Mouse (Mus musculus) forebrain, embryonic 10.5 days (tissue): Measurements from ENCODE around the gene Surf1. TPM values are rescaled to one million over a fixed set of nuclear protein-coding genes. Genes with fewer than 3 reads are reported as not detected.
"Not testable (repeated sequence)": the region's sequence is repeated elsewhere in the genome, so short reads cannot be mapped to it uniquely, and the experiment has no call there.

ENCODE experiments used
- DNase-seq: peaks from one replicate; pipeline ENCODE4 v3.0.0-alpha.2; 2017; ENCODE audit warnings: low spot score; ENCODE audit errors: extremely low spot score
- H3K27ac ChIP-seq: fragments of 300-500 bp; sonication (generic); 2 replicates; pipeline ENCODE4 v1.5.1; 2016; ENCODE audit warnings: mild to moderate bottlenecking
- H3K27me3 ChIP-seq: fragments of 300-500 bp; sonication (generic); 2 replicates; pipeline ENCODE4 v1.6.1; 2016; ENCODE audit warnings: mild to moderate bottlenecking; ENCODE audit not compliant: poor library complexity, severe bottlenecking
- H3K36me3 ChIP-seq: fragments of 300-500 bp; sonication (generic); replicated peaks from 2 replicates; pipeline ENCODE4 v1.6.1; 2016; ENCODE audit warnings: mild to moderate bottlenecking, moderate library complexity
- H3K4me1 ChIP-seq: fragments of 300-500 bp; sonication (generic); 2 replicates; pipeline ENCODE4 v1.6.1; 2016
- H3K4me3 ChIP-seq: fragments of 300-500 bp; sonication (generic); 2 replicates; pipeline ENCODE4 v1.5.1; 2016; ENCODE audit warnings: mild to moderate bottlenecking, moderate library complexity
- H3K9me3 ChIP-seq: fragments of 300-500 bp; sonication (generic); 2 replicates; pipeline ENCODE4 v1.6.1; 2016; ENCODE audit warnings: mild to moderate bottlenecking, moderate library complexity
- WGBS: fragments of 180-500 bp; shearing (Covaris S2); methylation state at CpG from one replicate; pipeline ENCODE4 v1.1.7; 2016; 5-methylcytosine and 5-hydroxymethylcytosine counted together
- polyA plus RNA-seq: library from polyadenylated mRNA; unstranded; fragments of >200 nt; fragmentation: Nextera tagmentation; extraction: Ambion mirVana; gene quantifications from 2 replicates; pipeline ENCODE4 v1.2.1, GENCODE M21; 2016

Gene Surf1
- polyA plus RNA-seq, 1 experiment from 2014 or later, result 47.3 TPM

- under 1% methylated on average over 41 of the region's 41 CpGs for WGBS
These were observed 13.7 kb downstream of the Surf1 start, which contains the start of gene Surf6 for GRCm38 (mm10) chr2:26902467-26903220. Gene Surf6 (minus strand): TSS chr2:26902879.

GRCm38 (mm10) chr2:26901834-26902400 is 14.4 kb downstream of the Surf1 start:
- no peaks in the 10 kb centered on the region for H3K27me3 ChIP-seq
- peak overlapping the region; percentile 88 for H3K4me3 ChIP-seq
- WGBS, result 14% methylated on average over 7 of the region's 7 CpGs
- peaks cover 68% of the 10 kb centered on the region for H3K36me3 ChIP-seq
- DNase-seq, result no peak
- H3K27ac ChIP-seq, result peak overlapping the region; percentile 88
- peaks cover 33% of the 10 kb centered on the region for H3K4me1 ChIP-seq
- no peaks in the 10 kb centered on the region for H3K9me3 ChIP-seq

More at GRCm38 (mm10) chr2:26902467-26903220, 13.7 kb downstream of the Surf1 start, which contains the start of gene Surf6:
- DNase-seq, result peak; percentile 98
- Histone ChIP-seq H3K4me1 (peaks cover 33% of the 10 kb centered on the region), H3K9me3 (no peaks in the 10 kb centered on the region), H3K4me3 (peak within 1 kb of the TSS; percentile 88), H3K27ac (peak within 1 kb of the TSS; percentile 88), H3K36me3 (peaks cover 68% of the 10 kb centered on the region), H3K27me3 (no peaks in the 10 kb centered on the region)

DNA sequence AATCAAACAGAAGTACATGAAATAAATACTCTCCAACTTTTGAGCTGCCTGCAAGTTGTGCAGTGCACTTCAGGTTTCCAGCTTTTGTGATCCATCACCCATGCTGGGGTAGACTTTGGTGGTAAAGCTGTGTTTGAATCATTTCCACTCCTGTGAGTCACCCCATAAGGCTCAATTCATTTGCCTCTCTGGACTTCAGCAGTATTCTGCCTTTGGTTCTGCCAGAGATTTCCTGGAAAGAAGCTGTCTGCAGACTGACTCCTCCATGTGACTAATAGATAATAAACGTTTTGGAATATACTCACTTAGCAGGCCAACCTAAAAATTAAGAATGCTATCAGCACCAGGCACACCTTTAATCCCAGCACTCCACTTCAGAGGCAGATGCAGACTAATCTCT is 15.6 kb downstream of the Surf1 start:
- Histone ChIP-seq H3K9me3 (no peaks in the 10 kb centered on the region), H3K4me3 (peak overlapping the region; percentile 88; the same call in 1 of the 2 replicates), H3K27ac (no peak overlapping the region), H3K4me1 (peaks cover 33% of the 10 kb centered on the region), H3K36me3 (peaks cover 68% of the 10 kb centered on the region), H3K27me3 (no peaks in the 10 kb centered on the region)
- no peak for DNase-seq
- WGBS, result 80% methylated on average over 1 of the region's 1 CpGs

DNA sequence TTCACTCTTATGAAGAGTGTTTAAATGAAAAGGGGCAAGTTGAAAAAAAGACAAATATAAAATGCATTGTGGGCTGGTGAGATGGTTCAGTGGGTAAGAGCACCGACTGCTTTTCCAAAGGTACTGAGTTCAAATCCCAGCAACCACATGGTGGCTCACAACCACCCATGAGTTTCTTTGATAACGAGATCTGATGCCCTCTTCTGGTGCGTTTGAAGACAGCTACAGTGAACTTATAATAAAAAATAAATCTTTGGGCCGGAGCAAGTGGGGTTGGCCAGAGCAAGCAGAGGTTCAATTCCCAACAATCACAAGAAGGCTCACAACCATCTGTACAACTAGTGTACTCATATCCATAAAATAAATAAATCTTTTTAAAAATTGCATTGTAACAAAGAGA is 20.4 kb downstream of the Surf1 start:
- no peak for DNase-seq
- peaks cover 98% of the 10 kb centered on the region for H3K36me3 ChIP-seq
- no peak overlapping the region for H3K4me3 ChIP-seq
- H3K4me1 ChIP-seq, result peaks cover 4% of the 10 kb centered on the region
- no peaks in the 10 kb centered on the region for H3K9me3 ChIP-seq
- no peaks in the 10 kb centered on the region for H3K27me3 ChIP-seq
- WGBS, result 87% methylated on average over 4 of the region's 4 CpGs
- H3K27ac ChIP-seq, result no peak overlapping the region

DNA sequence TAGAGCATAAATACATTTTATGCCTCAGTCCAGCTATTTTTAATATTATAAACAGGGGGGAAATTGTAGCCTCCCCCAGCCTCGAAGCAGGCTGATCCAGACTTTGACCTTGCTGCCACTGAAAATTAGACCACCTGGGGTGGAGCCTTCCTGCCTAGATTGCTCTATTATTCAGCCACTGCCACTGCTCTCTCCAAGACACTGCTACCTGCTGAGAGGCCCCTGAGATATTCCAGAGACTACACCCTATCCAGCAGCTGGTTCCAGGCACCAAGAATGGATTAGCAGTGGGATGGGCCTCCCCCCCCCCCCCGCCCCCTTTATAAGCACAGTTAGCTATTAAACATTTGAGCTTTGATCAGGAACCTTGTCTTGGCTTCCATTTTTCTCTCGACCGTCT is 30.2 kb downstream of the Surf1 start:
- Histone ChIP-seq H3K9me3 (peaks cover 13% of the 10 kb centered on the region; the same call in 1 of the 2 replicates), H3K36me3 (peaks cover 42% of the 10 kb centered on the region)
- H3K27me3 ChIP-seq, H3K4me3 ChIP-seq, H3K27ac ChIP-seq, H3K4me1 ChIP-seq, DNase-seq: not testable (repeated sequence)
- 67% methylated on average over 4 of the region's 4 CpGs for WGBS

GRCm38 (mm10) chr2:26885541-26885940 is 30.8 kb downstream of the Surf1 start:
- Histone ChIP-seq H3K9me3 (peaks cover 13% of the 10 kb centered on the region; the same call in 1 of the 2 replicates), H3K36me3 (peaks cover 35% of the 10 kb centered on the region)
- DNase-seq, H3K4me3 ChIP-seq, H3K4me1 ChIP-seq, H3K27ac ChIP-seq, H3K27me3 ChIP-seq: not testable (repeated sequence)
- WGBS, result 85% methylated on average over 2 of the region's 2 CpGs

DNA sequence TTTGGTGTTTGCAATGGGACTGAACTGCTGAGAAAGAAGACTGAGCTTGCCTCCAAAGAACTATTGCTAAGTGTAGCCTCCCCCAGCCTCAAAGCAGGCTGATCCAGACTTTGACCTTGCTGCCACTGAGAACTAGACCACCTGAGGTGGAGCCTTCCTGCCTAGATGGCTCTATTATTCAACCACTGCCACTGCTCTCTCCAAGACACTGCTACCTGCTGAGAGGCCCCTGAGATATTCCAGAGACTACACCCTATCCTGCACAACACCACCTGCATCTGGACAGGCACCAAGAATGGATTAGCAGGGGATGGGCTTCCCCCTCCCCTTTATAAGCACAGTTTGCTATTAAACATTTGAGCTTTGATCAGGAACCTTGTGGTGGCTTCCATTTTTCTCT is 37.8 kb downstream of the Surf1 start:
- H3K4me3 ChIP-seq, result no peak overlapping the region
- no peak overlapping the region for H3K27ac ChIP-seq
- no peaks in the 10 kb centered on the region for H3K27me3 ChIP-seq
- H3K4me1 ChIP-seq, result no peaks in the 10 kb centered on the region
- H3K36me3 ChIP-seq, result no peaks in the 10 kb centered on the region
- DNase-seq, result no peak
- peaks cover 13% of the 10 kb centered on the region; the same call in 1 of the 2 replicates for H3K9me3 ChIP-seq

GRCm38 (mm10) chr2:26870666-26871065 is 45.7 kb downstream of the Surf1 start:
- Histone ChIP-seq H3K4me3 (no peak overlapping the region), H3K27me3 (no peaks in the 10 kb centered on the region), H3K9me3 (no peaks in the 10 kb centered on the region), H3K27ac (no peak overlapping the region), H3K4me1 (no peaks in the 10 kb centered on the region), H3K36me3 (no peaks in the 10 kb centered on the region)
- 69% methylated on average over 6 of the region's 6 CpGs for WGBS
- no peak for DNase-seq

DNA sequence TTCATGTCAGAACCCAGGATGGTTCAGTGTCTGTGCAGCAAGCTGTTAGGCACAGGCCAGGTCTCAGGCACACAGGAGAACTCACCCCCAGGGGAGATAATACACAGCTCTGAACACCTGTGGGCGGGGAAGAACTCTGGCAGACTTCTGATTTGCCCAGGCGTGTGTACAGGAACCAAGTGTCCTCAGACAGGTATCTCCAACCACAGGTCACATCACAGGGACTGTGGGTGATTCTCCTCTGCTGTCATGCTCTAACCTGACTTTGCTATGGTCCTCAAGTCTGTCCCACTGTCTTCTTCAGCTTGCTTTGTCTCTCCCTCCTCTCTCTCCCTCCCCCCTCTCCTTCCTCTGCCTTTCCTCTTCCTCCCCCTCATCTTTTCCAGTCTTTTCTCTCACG is 51.5 kb downstream of the Surf1 start, which contains the start of gene Abo:
Abo (minus strand) TSS at position 101 of the 400 bp plus-strand sequence.
- H3K9me3 ChIP-seq, result no peaks in the 10 kb centered on the region
- no peaks in the 10 kb centered on the region for H3K4me1 ChIP-seq
- no peak within 1 kb of the TSS for H3K4me3 ChIP-seq
- DNase-seq, result no peak
- H3K27ac ChIP-seq, result no peak within 1 kb of the TSS
- WGBS, result 74% methylated on average over 3 of the region's 3 CpGs
- no peaks in the 10 kb centered on the region for H3K27me3 ChIP-seq
- H3K36me3 ChIP-seq, result no peaks in the 10 kb centered on the region

Other genes starting within 250 kb of the Surf1 start
- gene Lcn4, start 245.2 kb downstream of the Surf1 start, polyA plus RNA-seq, result not detected in 2 replicates
- not detected in 2 replicates for gene Abo, start 51.6 kb downstream of the Surf1 start, polyA plus RNA-seq
- gene Surf6, start 13.7 kb downstream of the Surf1 start, polyA plus RNA-seq, result 34.4 and 37.1 TPM in 2 replicates
- gene Med22, start 5.9 kb downstream of the Surf1 start, polyA plus RNA-seq, result 112 and 118 TPM in 2 replicates
- 735 and 753 TPM in 2 replicates for gene Rpl7a, start 5.8 kb downstream of the Surf1 start, polyA plus RNA-seq
- 54.9 and 55.1 TPM in 2 replicates for gene Surf2, start 163 bp downstream of the Surf1 start, polyA plus RNA-seq
- gene Surf4, start 17.4 kb upstream of the Surf1 start, polyA plus RNA-seq, result 155 TPM in 2 replicates
- gene Stkld1, start 17.5 kb upstream of the Surf1 start, polyA plus RNA-seq, result 0.07 and 0.09 TPM in 2 replicates
- 57.1 and 59.0 TPM in 2 replicates for gene Rexo4, start 47.9 kb upstream of the Surf1 start, polyA plus RNA-seq
- not detected in 2 replicates for gene Adamts13, start 56.9 kb upstream of the Surf1 start, polyA plus RNA-seq
- 101 and 103 TPM in 2 replicates for gene Cacfd1, start 93.4 kb upstream of the Surf1 start, polyA plus RNA-seq
- 1.6 and 2.1 TPM in 2 replicates for gene Slc2a6, start 111.5 kb upstream of the Surf1 start, polyA plus RNA-seq
- not detected in 2 replicates for gene Mymk, start 155.6 kb upstream of the Surf1 start, polyA plus RNA-seq
- 3.8 and 5.3 TPM in 2 replicates for gene Adamtsl2, start 162.8 kb upstream of the Surf1 start, polyA plus RNA-seq
- gene Fam163b, start 226.0 kb upstream of the Surf1 start, polyA plus RNA-seq, result 0.05 and 0.16 TPM in 2 replicates
- gene Dbh, start 248.7 kb upstream of the Surf1 start, polyA plus RNA-seq, result not detected in 2 replicates